Mouse (Mus musculus) Muller cell, postnatal 12 days (primary cell): ENCODE results near the gene Gadd45a.

Experiments
- DNase-seq: peaks from one replicate; pipeline ENCODE4 v3.0.0-alpha.2; 2015; ENCODE audit errors: inconsistent ontology term

The Gadd45a gene

GRCm38 (mm10) chr6:66985500-66985899 is 51.8 kb downstream of the Gadd45a start:
- no peak for DNase-seq
